Mouse (Mus musculus): ENCODE measurements at regions not wholly inside any gene's neighbourhood (a gene's known extent, or its start where the extent isn't known, plus 50 kb on each side); places are given as distances from the start of the nearest gene placed in this dataset.

DNA sequence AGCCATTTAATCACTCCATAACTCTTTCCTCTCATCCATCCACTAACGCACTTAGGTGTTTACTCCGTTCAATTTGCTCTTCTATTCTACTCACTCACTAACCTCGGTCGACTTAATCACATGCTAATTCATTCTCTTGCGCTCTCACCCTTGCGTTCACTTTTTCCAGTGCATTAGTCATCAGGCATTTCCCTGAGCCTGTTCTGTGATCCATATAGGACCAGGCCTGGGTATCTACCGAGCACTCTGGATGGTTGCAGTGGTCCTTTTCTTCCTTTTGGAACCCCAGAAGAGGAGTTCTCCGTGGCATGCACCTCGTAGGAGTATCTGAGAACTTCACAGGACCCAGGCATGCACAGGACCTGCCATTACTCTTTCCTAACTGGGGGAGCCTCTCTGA lies 270.1 kb downstream of the 4933412E24Rik start:
- 78% methylated on average over 9 of the region's 9 CpGs for WGBS (ENCODE audit: insufficient replicate concordance)
- no peak overlapping the region for H3K27ac ChIP-seq (ENCODE audit: low read depth, low read length)

DNA sequence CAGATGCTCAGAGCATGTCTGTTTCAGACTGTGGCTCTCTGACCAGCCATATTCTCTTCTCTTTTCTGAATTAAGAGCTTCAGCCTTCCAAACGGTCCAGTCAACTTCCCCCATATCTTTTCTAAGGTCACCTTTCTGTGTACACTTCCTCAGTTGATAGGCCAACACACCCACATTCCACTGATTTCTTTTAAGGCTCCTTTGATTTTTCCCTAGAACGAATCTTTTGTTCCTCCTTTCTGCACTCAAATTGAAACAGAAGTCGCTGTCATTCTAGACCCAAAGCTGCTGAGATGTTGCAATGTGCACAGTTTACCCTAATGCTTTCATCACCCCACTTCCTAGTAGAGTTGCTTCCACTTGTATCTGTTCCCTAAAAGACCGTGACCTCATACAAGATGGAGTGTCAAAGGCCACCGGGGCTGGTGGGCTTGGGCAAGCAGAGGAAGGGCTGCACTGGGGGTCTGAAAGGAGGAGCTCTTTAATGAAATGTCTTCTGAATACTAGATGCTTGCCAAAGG lies 271.9 kb downstream of the 4933412E24Rik start:
- Histone ChIP-seq H3K9me3 (replicated peaks; ENCODE audit: control insufficient read depth, low read length) (no peaks in the 10 kb centered on the region), H3K4me2 (no peak overlapping the region), H3K27me3 (ENCODE audit: control insufficient read depth, insufficient read depth, low read length) (no peaks in the 10 kb centered on the region), H3K9ac (ENCODE audit: low read depth, low read length) (no peak overlapping the region), H3K4me3 (ENCODE audit: low read depth, low read length) (no peak overlapping the region), H3K36me3 (ENCODE audit: control insufficient read depth, insufficient read depth, low read length) (no peaks in the 10 kb centered on the region), H3K4me1 (ENCODE audit: control insufficient read depth, insufficient read depth, low read length) (peaks cover 9% of the 10 kb centered on the region), H3K27ac (ENCODE audit: low read depth, low read length) (no peak overlapping the region)
- WGBS (ENCODE audit: insufficient replicate concordance) = 64% methylated on average over 5 of the region's 5 CpGs
- no peak for ATAC-seq (replicated peaks; ENCODE audit: insufficient number of reproducible peaks, low FRiP score, low TSS enrichment)

More for the DNA sequence above, 270.1 kb downstream of the 4933412E24Rik start:
- Histone ChIP-seq H3K4me1 (ENCODE audit: control insufficient read depth, insufficient read depth, low read length) (peaks cover 9% of the 10 kb centered on the region), H3K4me3 (ENCODE audit: low read depth, low read length) (no peak overlapping the region), H3K27me3 (ENCODE audit: control insufficient read depth, insufficient read depth, low read length) (no peaks in the 10 kb centered on the region), H3K36me3 (ENCODE audit: control insufficient read depth, insufficient read depth, low read length) (no peaks in the 10 kb centered on the region), H3K4me2 (no peak overlapping the region), H3K9ac (ENCODE audit: low read depth, low read length) (no peak overlapping the region), H3K9me3 (replicated peaks; ENCODE audit: control insufficient read depth, low read length) (no peaks in the 10 kb centered on the region)
- ATAC-seq (replicated peaks; ENCODE audit: insufficient number of reproducible peaks, low FRiP score, low TSS enrichment) = no peak

DNA sequence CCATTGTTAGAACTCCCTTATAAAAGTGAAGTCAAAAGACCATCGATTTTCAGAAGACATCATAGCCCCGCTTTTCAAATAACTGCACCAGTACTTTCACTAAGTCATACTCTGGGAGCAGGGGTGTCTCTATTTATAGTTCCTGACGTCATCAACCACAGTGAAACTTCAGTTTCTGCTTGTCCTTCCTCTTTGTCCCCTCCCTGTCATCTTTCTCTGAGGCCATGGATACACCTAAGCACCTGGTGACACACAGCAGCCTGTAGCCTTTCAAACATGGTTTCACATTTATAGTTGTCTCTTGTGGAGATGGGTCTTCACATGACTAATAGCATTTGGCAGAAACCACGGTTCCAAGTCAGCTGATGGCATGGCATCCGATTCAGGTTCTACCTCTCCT lies 277.2 kb downstream of the 4933412E24Rik start:
- H3K9ac ChIP-seq (ENCODE audit: low read depth, low read length) = no peak overlapping the region
- H3K4me1 ChIP-seq (ENCODE audit: control insufficient read depth, insufficient read depth, low read length) = no peaks in the 10 kb centered on the region
- no peak overlapping the region for H3K4me2 ChIP-seq
- H3K9me3 ChIP-seq (replicated peaks; ENCODE audit: control insufficient read depth, low read length) = no peaks in the 10 kb centered on the region
- ATAC-seq (replicated peaks; ENCODE audit: insufficient number of reproducible peaks, low FRiP score, low TSS enrichment) = no peak
- H3K27ac ChIP-seq (ENCODE audit: low read depth, low read length) = no peak overlapping the region
- WGBS (ENCODE audit: insufficient replicate concordance) = 69% methylated on average over 5 of the region's 5 CpGs
- H3K36me3 ChIP-seq (ENCODE audit: control insufficient read depth, insufficient read depth, low read length) = no peaks in the 10 kb centered on the region
- no peak overlapping the region for H3K4me3 ChIP-seq (ENCODE audit: low read depth, low read length)
- H3K27me3 ChIP-seq (ENCODE audit: control insufficient read depth, insufficient read depth, low read length) = no peaks in the 10 kb centered on the region

- WGBS (ENCODE audit: insufficient replicate concordance) = 54% methylated on average over 4 of the region's 4 CpGs
- no peaks in the 10 kb centered on the region for H3K27me3 ChIP-seq (ENCODE audit: control insufficient read depth, insufficient read depth, low read length)
- no peaks in the 10 kb centered on the region for H3K9me3 ChIP-seq (replicated peaks; ENCODE audit: control insufficient read depth, low read length)
- no peaks in the 10 kb centered on the region for H3K4me1 ChIP-seq (ENCODE audit: control insufficient read depth, insufficient read depth, low read length)
- no peaks in the 10 kb centered on the region for H3K36me3 ChIP-seq (ENCODE audit: control insufficient read depth, insufficient read depth, low read length)
- H3K4me3 ChIP-seq (ENCODE audit: low read depth, low read length) = no peak overlapping the region
- no peak for ATAC-seq (replicated peaks; ENCODE audit: insufficient number of reproducible peaks, low FRiP score, low TSS enrichment)
- H3K4me2 ChIP-seq = no peak overlapping the region
- H3K27ac ChIP-seq (ENCODE audit: low read depth, low read length) = no peak overlapping the region
- no peak overlapping the region for H3K9ac ChIP-seq (ENCODE audit: low read depth, low read length)
Observed at GRCm38 (mm10) chr15:59737247-59737646, 279.2 kb downstream of the 4933412E24Rik start.

DNA sequence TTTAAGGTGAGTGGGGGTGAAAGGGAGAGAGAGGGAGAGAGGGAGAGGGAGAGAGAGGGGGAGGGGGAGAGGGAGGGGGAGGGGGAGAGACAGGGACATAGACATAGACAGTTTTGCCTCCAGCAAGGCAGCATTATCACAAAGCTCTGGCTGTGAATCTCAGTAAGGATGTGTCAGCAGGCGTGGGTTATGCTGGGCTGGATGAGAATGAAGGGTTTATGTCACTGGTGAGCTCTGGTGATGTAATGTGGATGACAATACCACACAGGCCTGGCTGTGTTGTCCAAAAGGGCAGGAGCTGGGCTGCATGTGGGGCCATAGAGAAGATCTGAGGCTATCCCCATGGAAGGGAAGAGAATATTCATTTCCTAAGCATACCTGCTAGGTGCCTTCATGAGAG lies 282.0 kb downstream of the 4933412E24Rik start:
- 25% methylated on average over 1 of the region's 1 CpGs for WGBS (ENCODE audit: insufficient replicate concordance)
- Histone ChIP-seq H3K9ac (ENCODE audit: low read depth, low read length) (no peak overlapping the region), H3K9me3 (replicated peaks; ENCODE audit: control insufficient read depth, low read length) (no peaks in the 10 kb centered on the region), H3K4me1 (ENCODE audit: control insufficient read depth, insufficient read depth, low read length) (no peaks in the 10 kb centered on the region), H3K4me3 (ENCODE audit: low read depth, low read length) (no peak overlapping the region), H3K27me3 (ENCODE audit: control insufficient read depth, insufficient read depth, low read length) (no peaks in the 10 kb centered on the region), H3K4me2 (no peak overlapping the region), H3K36me3 (ENCODE audit: control insufficient read depth, insufficient read depth, low read length) (no peaks in the 10 kb centered on the region), H3K27ac (ENCODE audit: low read depth, low read length) (no peak overlapping the region)
- no peak for ATAC-seq (replicated peaks; ENCODE audit: insufficient number of reproducible peaks, low FRiP score, low TSS enrichment)

DNA sequence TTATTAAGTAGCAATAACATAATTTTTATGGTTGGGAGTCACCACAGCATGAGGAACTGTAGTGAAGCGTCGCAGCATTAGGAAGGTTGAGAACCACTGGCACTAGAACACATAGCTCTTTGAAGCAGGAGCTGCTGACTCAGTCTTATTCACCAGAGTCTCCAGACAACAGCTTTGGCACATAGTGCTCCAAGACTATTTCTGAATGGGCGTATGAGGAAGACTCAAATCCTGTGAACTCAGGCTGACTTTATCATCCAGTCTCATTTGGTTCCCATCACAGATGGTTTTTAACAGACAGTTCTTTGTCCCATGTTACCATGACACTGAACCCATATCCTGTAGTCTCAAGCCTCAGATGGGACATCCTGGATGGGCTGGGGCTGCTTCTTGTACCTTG lies 282.5 kb downstream of the 4933412E24Rik start:
- H3K36me3 ChIP-seq (ENCODE audit: control insufficient read depth, insufficient read depth, low read length) = no peaks in the 10 kb centered on the region
- H3K27ac ChIP-seq (ENCODE audit: low read depth, low read length) = no peak overlapping the region
- H3K4me2 ChIP-seq = no peak overlapping the region
- 86% methylated on average over 3 of the region's 3 CpGs for WGBS (ENCODE audit: insufficient replicate concordance)
- H3K4me1 ChIP-seq (ENCODE audit: control insufficient read depth, insufficient read depth, low read length) = no peaks in the 10 kb centered on the region
- no peak for ATAC-seq (replicated peaks; ENCODE audit: insufficient number of reproducible peaks, low FRiP score, low TSS enrichment)
- H3K4me3 ChIP-seq (ENCODE audit: low read depth, low read length) = no peak overlapping the region
- no peaks in the 10 kb centered on the region for H3K27me3 ChIP-seq (ENCODE audit: control insufficient read depth, insufficient read depth, low read length)
- no peak overlapping the region for H3K9ac ChIP-seq (ENCODE audit: low read depth, low read length)
- no peaks in the 10 kb centered on the region for H3K9me3 ChIP-seq (replicated peaks; ENCODE audit: control insufficient read depth, low read length)

DNA sequence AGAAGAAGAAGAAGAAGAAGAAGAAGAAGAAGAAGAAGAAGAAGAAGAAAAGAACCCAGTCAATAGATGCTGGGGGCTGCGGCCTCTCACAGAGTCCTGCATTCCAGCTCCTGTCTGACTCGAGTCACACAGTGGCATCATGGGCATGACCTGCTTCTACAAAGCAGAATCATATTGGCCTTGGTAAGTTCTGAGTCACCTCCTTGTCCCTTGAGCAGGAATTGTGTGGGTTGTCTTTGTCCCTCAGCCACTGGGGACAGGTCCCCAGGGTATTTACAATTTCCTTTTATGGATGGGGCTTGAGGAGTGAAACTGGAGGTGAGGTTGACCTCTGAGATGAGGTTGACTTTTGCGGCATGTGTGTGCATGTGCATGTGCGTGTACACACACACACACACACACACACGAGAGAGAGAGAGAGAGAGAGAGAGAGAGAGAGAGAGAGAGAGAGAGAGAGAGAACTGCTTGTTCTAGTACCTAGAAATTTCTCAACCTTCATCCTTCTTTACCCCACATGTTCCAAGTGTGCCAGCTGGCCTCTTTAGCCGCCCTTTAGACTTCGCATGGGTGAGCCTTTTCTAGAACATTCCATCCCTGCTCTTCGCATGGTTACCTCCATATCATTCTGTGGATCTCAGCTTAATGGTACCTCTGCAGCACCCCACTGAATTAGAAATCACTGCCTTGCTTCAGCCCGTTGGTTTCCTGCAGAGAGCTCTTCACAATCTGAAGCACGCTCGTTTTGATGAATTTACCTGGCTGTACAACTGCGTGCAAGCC lies 283.2 kb downstream of the 4933412E24Rik start:
- 71% methylated on average over 11 of the region's 12 CpGs for WGBS (ENCODE audit: insufficient replicate concordance)

DNA sequence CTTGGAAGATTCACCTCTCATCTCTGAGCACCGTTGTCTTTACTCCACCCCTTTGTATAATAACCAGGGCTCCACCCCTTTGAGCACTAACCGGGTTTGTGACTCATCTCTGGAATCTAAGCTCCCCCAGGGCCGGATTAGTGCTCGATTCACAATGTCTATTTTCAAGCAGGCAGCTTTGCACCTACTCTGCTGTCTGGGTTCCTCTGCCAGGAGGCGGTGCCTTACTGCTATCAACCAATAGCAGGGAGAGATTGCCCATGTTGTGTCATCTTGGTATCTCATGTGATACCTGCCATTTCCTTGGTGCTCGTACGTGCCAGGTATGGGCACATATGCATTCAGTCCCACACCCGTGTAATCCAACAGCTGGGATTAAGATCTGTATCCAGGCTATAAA lies 285.3 kb downstream of the 4933412E24Rik start:
- 74% methylated on average over 8 of the region's 8 CpGs for WGBS (ENCODE audit: insufficient replicate concordance)

More for the DNA sequence above, 283.2 kb downstream of the 4933412E24Rik start:
- no peak overlapping the region for H3K4me2 ChIP-seq
- H3K36me3 ChIP-seq (ENCODE audit: control insufficient read depth, insufficient read depth, low read length) = no peaks in the 10 kb centered on the region
- no peaks in the 10 kb centered on the region for H3K9me3 ChIP-seq (replicated peaks; ENCODE audit: control insufficient read depth, low read length)
- H3K27ac ChIP-seq (ENCODE audit: low read depth, low read length) = no peak overlapping the region
- H3K4me3 ChIP-seq (ENCODE audit: low read depth, low read length) = no peak overlapping the region
- no peak for ATAC-seq (replicated peaks; ENCODE audit: insufficient number of reproducible peaks, low FRiP score, low TSS enrichment)
- no peak overlapping the region for H3K9ac ChIP-seq (ENCODE audit: low read depth, low read length)
- H3K4me1 ChIP-seq (ENCODE audit: control insufficient read depth, insufficient read depth, low read length) = no peaks in the 10 kb centered on the region
- H3K27me3 ChIP-seq (ENCODE audit: control insufficient read depth, insufficient read depth, low read length) = no peaks in the 10 kb centered on the region

More for the DNA sequence above, 285.3 kb downstream of the 4933412E24Rik start:
- H3K4me2 ChIP-seq = no peak overlapping the region
- no peak overlapping the region for H3K27ac ChIP-seq (ENCODE audit: low read depth, low read length)
- no peaks in the 10 kb centered on the region for H3K27me3 ChIP-seq (ENCODE audit: control insufficient read depth, insufficient read depth, low read length)
- H3K4me1 ChIP-seq (ENCODE audit: control insufficient read depth, insufficient read depth, low read length) = no peaks in the 10 kb centered on the region
- no peak overlapping the region for H3K9ac ChIP-seq (ENCODE audit: low read depth, low read length)
- H3K9me3 ChIP-seq (replicated peaks; ENCODE audit: control insufficient read depth, low read length) = no peaks in the 10 kb centered on the region
- no peaks in the 10 kb centered on the region for H3K36me3 ChIP-seq (ENCODE audit: control insufficient read depth, insufficient read depth, low read length)
- no peak overlapping the region for H3K4me3 ChIP-seq (ENCODE audit: low read depth, low read length)
- ATAC-seq (replicated peaks; ENCODE audit: insufficient number of reproducible peaks, low FRiP score, low TSS enrichment) = no peak
